Mouse (Mus musculus): Measurements from ENCODE around the gene Ehmt2. TPM values are rescaled to one million over a fixed set of nuclear protein-coding genes. Genes with fewer than 3 reads are reported as not detected.

Gene Ehmt2
- polyA plus RNA-seq, 1 experiment, result 372 TPM

DNA sequence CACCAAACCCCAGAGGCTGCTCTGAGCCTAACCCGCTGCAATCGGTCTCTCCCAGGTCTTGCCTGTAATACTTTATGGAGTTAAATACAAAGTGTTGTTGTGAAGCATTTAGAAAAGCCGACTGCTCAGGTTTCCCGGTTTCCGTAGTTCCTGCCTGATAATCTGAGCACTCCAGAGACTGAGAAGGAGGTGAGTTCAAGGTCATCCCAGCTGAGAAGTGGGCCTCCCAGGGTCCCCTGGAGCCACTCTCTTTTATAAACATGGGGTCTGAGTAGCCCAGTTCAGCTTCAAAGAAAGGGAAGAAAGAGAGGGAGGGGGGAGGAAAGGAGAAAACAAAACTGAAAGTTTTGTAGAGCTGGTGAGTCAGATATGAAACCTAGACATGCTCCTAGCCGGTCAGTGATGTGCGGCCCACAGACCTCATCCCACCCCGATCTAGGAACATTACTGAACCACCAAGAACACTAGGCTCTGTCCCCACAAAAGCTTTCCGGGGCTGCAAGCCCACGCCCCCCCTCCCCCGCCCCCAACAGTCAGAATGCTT, 18.9 kb upstream of the Ehmt2 start, which contains the start of gene Zbtb12:
Zbtb12 (plus strand) TSS at position 148 of the 544 bp plus-strand sequence.
- H3K27ac ChIP-seq (ENCODE audit: control insufficient read depth, insufficient read depth, low read length), result no peak within 1 kb of the TSS
- no peak for TF ChIP-seq POLR2A (IDR thresholded peaks at IDR 0.05; ENCODE audit: control insufficient read depth, extremely low read depth, insufficient read depth, low read length, poor library complexity)
- TF ChIP-seq CTCF (IDR thresholded peaks at IDR 0.05; ENCODE audit: borderline replicate concordance, control insufficient read depth, extremely low read depth, insufficient read depth, low read length, poor library complexity), result no peak

GRCm38 (mm10) chr17:34881166-34881565, 17.1 kb upstream of the Ehmt2 start:
- H3K27ac ChIP-seq (ENCODE audit: control insufficient read depth, insufficient read depth, low read length), result no peak overlapping the region
- no peaks in the 10 kb centered on the region for H3K36me3 ChIP-seq (ENCODE audit: control insufficient read depth, insufficient read depth, low read length)
- H3K27me3 ChIP-seq (ENCODE audit: control insufficient read depth, insufficient read depth, low read length), result no peaks in the 10 kb centered on the region
- no peak overlapping the region for H3K4me3 ChIP-seq (ENCODE audit: control insufficient read depth, insufficient read depth, low read length)
- DNase-seq, result no peak
- peaks cover 9% of the 10 kb centered on the region for H3K4me1 ChIP-seq (replicated peaks; ENCODE audit: control insufficient read depth, insufficient read depth, low read length)
- no peak for TF ChIP-seq POLR2A (IDR thresholded peaks at IDR 0.05; ENCODE audit: control insufficient read depth, extremely low read depth, insufficient read depth, low read length, poor library complexity)
- no peak for TF ChIP-seq CTCF (IDR thresholded peaks at IDR 0.05; ENCODE audit: borderline replicate concordance, control insufficient read depth, extremely low read depth, insufficient read depth, low read length, poor library complexity)

More for the DNA sequence above, 18.9 kb upstream of the Ehmt2 start, which contains the start of gene Zbtb12:
- H3K4me3 ChIP-seq (ENCODE audit: control insufficient read depth, insufficient read depth, low read length), result peak within 1 kb of the TSS; percentile 18; the same call in 1 of the 2 replicates
- no peak for DNase-seq
- no peaks in the 10 kb centered on the region for H3K27me3 ChIP-seq (ENCODE audit: control insufficient read depth, insufficient read depth, low read length)
- no peaks in the 10 kb centered on the region for H3K36me3 ChIP-seq (ENCODE audit: control insufficient read depth, insufficient read depth, low read length)
- 45% methylated on average over 11 of the region's 11 CpGs for WGBS
- peaks cover 9% of the 10 kb centered on the region for H3K4me1 ChIP-seq (replicated peaks; ENCODE audit: control insufficient read depth, insufficient read depth, low read length)

- no peak for TF ChIP-seq POLR2A (IDR thresholded peaks at IDR 0.05; ENCODE audit: control insufficient read depth, extremely low read depth, insufficient read depth, low read length, poor library complexity)
- TF ChIP-seq CTCF (IDR thresholded peaks at IDR 0.05; ENCODE audit: borderline replicate concordance, control insufficient read depth, extremely low read depth, insufficient read depth, low read length, poor library complexity), result no peak
- no peaks in the 10 kb centered on the region for H3K36me3 ChIP-seq (ENCODE audit: control insufficient read depth, insufficient read depth, low read length)
- no peak within 1 kb of the TSS for H3K27ac ChIP-seq (ENCODE audit: control insufficient read depth, insufficient read depth, low read length)
- no peaks in the 10 kb centered on the region for H3K27me3 ChIP-seq (ENCODE audit: control insufficient read depth, insufficient read depth, low read length)
- DNase-seq, result no peak
- H3K4me1 ChIP-seq (replicated peaks; ENCODE audit: control insufficient read depth, insufficient read depth, low read length), result peaks cover 9% of the 10 kb centered on the region
- WGBS, result 93% methylated on average over 14 of the region's 15 CpGs
- H3K4me3 ChIP-seq (ENCODE audit: control insufficient read depth, insufficient read depth, low read length), result no peak within 1 kb of the TSS
These were observed 16.5 kb upstream of the Ehmt2 start, which contains the start of gene Gm20547 for GRCm38 (mm10) chr17:34881683-34882310. Gene Gm20547, minus strand, starts transcription at chr17:34882042.

GRCm38 (mm10) chr17:34883332-34883731, 14.9 kb upstream of the Ehmt2 start:
- no peak for DNase-seq
- TF ChIP-seq CTCF (IDR thresholded peaks at IDR 0.05; ENCODE audit: borderline replicate concordance, control insufficient read depth, extremely low read depth, insufficient read depth, low read length, poor library complexity) (no peak), POLR2A (IDR thresholded peaks at IDR 0.05; ENCODE audit: control insufficient read depth, extremely low read depth, insufficient read depth, low read length, poor library complexity) (no peak)
- Histone ChIP-seq H3K27ac (ENCODE audit: control insufficient read depth, insufficient read depth, low read length) (no peak overlapping the region), H3K4me3 (ENCODE audit: control insufficient read depth, insufficient read depth, low read length) (no peak overlapping the region), H3K36me3 (ENCODE audit: control insufficient read depth, insufficient read depth, low read length) (no peaks in the 10 kb centered on the region), H3K4me1 (replicated peaks; ENCODE audit: control insufficient read depth, insufficient read depth, low read length) (peaks cover 9% of the 10 kb centered on the region), H3K27me3 (ENCODE audit: control insufficient read depth, insufficient read depth, low read length) (no peaks in the 10 kb centered on the region)
- 64% methylated on average over 3 of the region's 3 CpGs for WGBS

DNA sequence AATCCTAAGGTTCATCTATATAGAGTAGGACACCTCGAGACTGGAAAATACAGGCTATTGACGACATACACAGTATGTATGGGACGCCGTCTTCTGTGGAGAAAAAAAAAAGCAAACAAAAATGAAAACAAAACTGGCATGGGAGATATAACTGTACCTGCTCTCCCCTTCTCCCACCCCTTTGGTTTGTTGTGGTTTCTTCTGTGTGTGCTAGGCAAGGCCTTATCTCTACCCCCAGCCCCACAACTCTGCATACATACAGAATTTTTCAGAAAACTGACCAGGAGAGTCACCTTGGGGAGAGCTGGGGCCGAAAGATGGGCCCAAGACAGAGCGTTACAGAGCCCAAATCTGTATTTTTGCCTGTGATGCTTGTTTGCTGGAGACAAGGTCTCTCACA, 13.6 kb upstream of the Ehmt2 start:
- no peaks in the 10 kb centered on the region for H3K27me3 ChIP-seq (ENCODE audit: control insufficient read depth, insufficient read depth, low read length)
- 88% methylated on average over 6 of the region's 6 CpGs for WGBS
- H3K27ac ChIP-seq (ENCODE audit: control insufficient read depth, insufficient read depth, low read length), result no peak overlapping the region
- H3K4me3 ChIP-seq (ENCODE audit: control insufficient read depth, insufficient read depth, low read length), result no peak overlapping the region
- H3K36me3 ChIP-seq (ENCODE audit: control insufficient read depth, insufficient read depth, low read length), result no peaks in the 10 kb centered on the region
- TF ChIP-seq CTCF (IDR thresholded peaks at IDR 0.05; ENCODE audit: borderline replicate concordance, control insufficient read depth, extremely low read depth, insufficient read depth, low read length, poor library complexity), result no peak
- TF ChIP-seq POLR2A (IDR thresholded peaks at IDR 0.05; ENCODE audit: control insufficient read depth, extremely low read depth, insufficient read depth, low read length, poor library complexity), result no peak
- no peak for DNase-seq
- peaks cover 7% of the 10 kb centered on the region for H3K4me1 ChIP-seq (replicated peaks; ENCODE audit: control insufficient read depth, insufficient read depth, low read length)

DNA sequence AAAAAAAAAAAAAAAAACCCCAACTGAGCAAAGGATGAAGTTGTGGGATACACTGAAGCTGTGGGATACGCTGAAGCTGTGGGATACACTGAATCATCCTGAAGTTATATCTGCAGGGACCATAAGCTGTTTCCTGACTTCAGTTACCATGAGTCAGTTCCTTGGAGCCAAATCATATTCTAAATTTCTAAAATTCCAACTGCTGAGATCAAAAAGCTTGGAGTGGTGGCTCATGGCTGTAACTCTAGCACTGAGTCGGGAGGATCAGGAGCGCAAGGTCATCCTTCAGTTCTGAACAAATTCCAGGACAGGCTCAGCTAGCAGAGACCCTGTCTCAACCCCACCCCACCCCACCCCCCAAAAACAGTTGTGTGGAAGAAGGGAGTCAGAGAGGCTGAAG, 12.7 kb upstream of the Ehmt2 start:
- Histone ChIP-seq H3K4me3 (ENCODE audit: control insufficient read depth, insufficient read depth, low read length) (no peak overlapping the region), H3K27ac (ENCODE audit: control insufficient read depth, insufficient read depth, low read length) (no peak overlapping the region), H3K36me3 (ENCODE audit: control insufficient read depth, insufficient read depth, low read length) (no peaks in the 10 kb centered on the region), H3K4me1 (replicated peaks; ENCODE audit: control insufficient read depth, insufficient read depth, low read length) (no peaks in the 10 kb centered on the region), H3K27me3 (ENCODE audit: control insufficient read depth, insufficient read depth, low read length) (no peaks in the 10 kb centered on the region)
- DNase-seq, result no peak
- 95% methylated on average over 3 of the region's 3 CpGs for WGBS
- TF ChIP-seq CTCF (IDR thresholded peaks at IDR 0.05; ENCODE audit: borderline replicate concordance, control insufficient read depth, extremely low read depth, insufficient read depth, low read length, poor library complexity) (no peak), POLR2A (IDR thresholded peaks at IDR 0.05; ENCODE audit: control insufficient read depth, extremely low read depth, insufficient read depth, low read length, poor library complexity) (no peak)
